Comparison of ENCODE assay signal across 16 mouse cellular contexts in genomic region chr10:80365736-80366135, GRCm38 (mm10).
"Had no signal": no experiment of that assay in that cellular context is flagged by ENCODE, and none has a peak within 500 bp of the region (broad histone marks: within the 10 kb centered on the region; RNA-seq: fewer than 3 reads in every experiment).

No protein-coding gene starts in this region.

- H3K4me2 ChIP-seq: neural tube, embryonic 13.5 days; neural tube, embryonic 15.5 days; stomach, embryonic 15.5 days had no signal

- H3K9me3 ChIP-seq: neural tube, embryonic 13.5 days; neural tube, embryonic 15.5 days; stomach, embryonic 15.5 days had no signal

- H3K27ac ChIP-seq: neural tube, embryonic 13.5 days; neural tube, embryonic 15.5 days; stomach, embryonic 15.5 days; stomach, postnatal 0 days had no signal

- H3K9ac ChIP-seq: neural tube, embryonic 13.5 days; neural tube, embryonic 15.5 days; stomach, embryonic 15.5 days had no signal

- H3K36me3 ChIP-seq: neural tube, embryonic 13.5 days; neural tube, embryonic 15.5 days; stomach, embryonic 15.5 days had no signal

- DNase-seq: retina, postnatal 1 day; right cerebral cortex, adult 18-20 months; right cerebral cortex, postnatal 14 days; right cerebral cortex, postnatal 25 days; right cerebral cortex, postnatal 4 days; spleen, adult 18-20 months; thymus, adult 18-20 months; thymus, adult 2 months; thymus, postnatal 14 days; thymus, postnatal 25 days; thymus, postnatal 36 days; thymus, postnatal 4 days had no signal

- H3K4me3 ChIP-seq: neural tube, embryonic 13.5 days; neural tube, embryonic 15.5 days; stomach, embryonic 15.5 days had no signal

- H3K4me1 ChIP-seq: neural tube, embryonic 15.5 days; stomach, embryonic 15.5 days had no signal
